Mouse (Mus musculus) gastrocnemius, adult 2 months (tissue): ENCODE measurements around the gene Mre11a. TPM values are rescaled to one million over a fixed set of nuclear protein-coding genes. Genes with fewer than 3 reads are reported as not detected.

Experiments used
- DNase-seq: peaks from one replicate; pipeline ENCODE4 v3.0.0; 2022
- H3K27ac ChIP-seq: fragments of 200-600 bp; 2 replicates; pipeline ENCODE4 v1.8.1; 2022; ENCODE audit warnings: mild to moderate bottlenecking
- H3K4me3 ChIP-seq: fragments of 200-600 bp; 2 replicates; pipeline ENCODE4 v1.8.1; 2022; ENCODE audit warnings: mild to moderate bottlenecking, moderate library complexity
- CTCF ChIP-seq: fragments of 200-600 bp; IDR thresholded peaks from 2 replicates; pipeline ENCODE4 v1.8.1; 2022; ENCODE audit warnings: antibody characterized with exemption, mild to moderate bottlenecking, moderate library complexity
- intact Hi-C: fragments of 180-260 bp; cut with DNase I; formaldehyde crosslinking; loops from one replicate; pipeline ENCODE4 v1.15.1; 2025
- long read RNA-seq, 2 experiments: library from polyadenylated mRNA; stranded (forward); transcript quantifications; one replicate each; pipeline ENCODE4 v2.0.0; 2021
- total RNA-seq, 2 experiments: library from RNA; stranded (reverse); gene quantifications; 2 replicates each; pipeline ENCODE4 v1.2.3; 2021

Mre11a gene
- 10 to 100 TPM in 1 of 2 experiments, 1 to 10 TPM in 1; 8.9 to 12.7 TPM for total RNA-seq
- long read RNA-seq, experiment 1, partial matches to known transcripts: 0 of 6 reads
- long read RNA-seq, experiment 1, other reads (novel, unspliced or antisense): 2 of 6 reads
- long read RNA-seq, experiment 2, partial matches to known transcripts: 0 of 3 reads
- long read RNA-seq, experiment 2, other reads (novel, unspliced or antisense): 1 of 3 reads

DNA sequence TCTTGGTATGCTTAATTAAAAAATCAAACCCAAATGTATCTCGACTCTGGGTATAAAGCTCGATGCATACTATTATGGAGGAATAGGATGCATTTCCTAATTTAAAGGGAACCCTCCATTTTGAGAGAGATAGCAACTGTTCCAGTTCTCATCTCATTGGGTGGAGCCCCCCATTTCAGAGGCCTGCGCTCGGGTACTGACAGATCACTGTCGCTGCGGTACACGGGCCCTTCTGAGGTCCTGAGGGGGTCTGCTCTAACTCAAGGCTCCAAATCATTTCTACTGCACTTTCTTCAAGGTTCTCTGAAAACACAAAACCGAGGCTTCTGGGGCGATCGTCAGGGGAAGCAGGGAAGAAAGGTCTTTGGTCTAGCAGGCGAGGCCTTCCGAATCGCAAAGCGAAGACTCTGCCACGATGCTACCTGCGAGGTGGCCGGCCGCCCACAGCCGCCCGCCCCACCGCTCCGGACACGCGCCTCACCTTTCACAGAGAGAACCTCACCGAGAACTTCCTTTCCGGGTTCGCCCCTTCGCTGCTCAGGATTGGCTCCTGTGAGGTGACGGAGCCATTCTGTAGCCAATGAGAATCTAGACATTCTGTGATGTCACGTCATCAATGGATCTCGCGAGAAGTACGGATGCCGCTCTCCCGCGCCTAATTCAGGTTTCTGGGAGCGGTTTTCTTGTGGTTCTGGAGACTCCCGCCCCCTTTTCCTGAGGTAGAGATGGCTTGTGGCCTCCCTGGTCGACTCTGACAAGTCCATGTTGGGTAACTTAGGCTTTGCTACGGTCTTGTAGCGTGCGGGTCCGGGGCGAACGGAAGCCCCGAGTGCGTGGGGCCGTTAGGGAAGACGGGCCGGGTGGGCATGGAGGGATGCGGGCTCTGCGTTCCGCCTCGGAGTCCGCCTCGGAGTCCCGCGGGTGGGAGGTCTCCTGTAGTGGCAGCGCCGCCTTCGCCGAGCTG lies at the start of gene Mre11a, which contains the start of gene Ankrd49:
Mre11a (plus strand) TSS at position 616 of the 964 bp plus-strand sequence.
Ankrd49 (minus strand) TSS at position 818 of the 964 bp plus-strand sequence.
- peak; percentile 92 for DNase-seq
- H3K4me3 ChIP-seq: peak within 1 kb of the TSS; percentile 76
- no peak for TF ChIP-seq CTCF
- intact Hi-C loops: loop anchor here (5.0 to 10.0 kb wide), 2 partner anchors 282 to 960 kb away; partner anchors contain the start of genes Cep57, Cwc15, Fam76b and Kdm4d
- H3K27ac ChIP-seq: peak within 1 kb of the TSS; percentile 97

- intact Hi-C loops: no loop called here
- no peak for TF ChIP-seq CTCF
- DNase-seq: no peak
- H3K27ac ChIP-seq: no peak overlapping the region
- H3K4me3 ChIP-seq: no peak overlapping the region
Observed at GRCm38 (mm10) chr9:14739498-14740150, 44.8 kb upstream of the Mre11a start.

GRCm38 (mm10) chr9:14740151-14740924 lies 44.1 kb upstream of the Mre11a start, which contains the start of gene Piwil4:
Gene Piwil4, minus strand, starts transcription at chr9:14740733.
- TF ChIP-seq CTCF: no peak
- H3K27ac ChIP-seq: no peak within 1 kb of the TSS
- H3K4me3 ChIP-seq: no peak within 1 kb of the TSS
- intact Hi-C loops: no loop called here
- no peak for DNase-seq

- H3K4me3 ChIP-seq: peak overlapping the region; percentile 76
- intact Hi-C loops: no loop called here
- H3K27ac ChIP-seq: no peak overlapping the region
Observed at GRCm38 (mm10) chr9:14750901-14751502, 33.5 kb upstream of the Mre11a start.

GRCm38 (mm10) chr9:14751503-14752000 lies 32.9 kb upstream of the Mre11a start:
- no peak for DNase-seq
- H3K27ac ChIP-seq: peak overlapping the region; percentile 66
- H3K4me3 ChIP-seq: peak overlapping the region; percentile 76
- TF ChIP-seq CTCF: no peak
- intact Hi-C loops: no loop called here

More at GRCm38 (mm10) chr9:14750901-14751502, 33.5 kb upstream of the Mre11a start:
- DNase-seq: no peak
- TF ChIP-seq CTCF: no peak

DNA sequence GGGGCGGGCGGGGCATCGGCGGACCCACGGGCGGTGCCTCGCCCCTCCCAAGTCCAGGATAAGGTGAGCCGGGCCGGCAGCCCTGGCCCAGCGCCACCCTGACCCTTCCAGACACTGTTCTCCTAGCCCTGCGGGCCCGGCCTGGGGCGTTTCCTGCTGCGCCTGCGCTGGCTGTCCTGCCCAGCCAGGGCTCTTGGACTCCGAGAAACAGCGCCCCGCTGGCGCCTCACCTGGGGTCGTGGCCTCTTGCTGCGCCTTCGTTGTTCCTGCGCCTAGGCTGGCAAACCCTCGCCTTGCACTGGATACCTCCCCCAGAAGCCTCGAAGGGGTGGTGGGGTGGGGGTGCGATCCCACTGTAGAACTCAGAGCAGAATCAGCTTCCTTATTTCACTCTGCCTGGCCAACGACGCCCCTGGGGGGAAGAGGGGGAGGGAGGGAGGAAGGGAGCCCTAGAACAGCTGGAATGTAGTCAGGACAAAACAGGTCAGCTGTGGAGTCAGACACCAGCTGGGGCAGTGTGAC lies 32.4 kb upstream of the Mre11a start, which contains the start of gene Fut4:
Fut4 (minus strand) TSS at position 393 of the 522 bp plus-strand sequence.
- DNase-seq: peak; percentile 70
- Histone ChIP-seq H3K27ac (peak within 1 kb of the TSS; percentile 66), H3K4me3 (peak within 1 kb of the TSS; percentile 76)
- intact Hi-C loops: no loop called here
- TF ChIP-seq CTCF: no peak

GRCm38 (mm10) chr9:14753947-14754346 lies 30.5 kb upstream of the Mre11a start:
- no peak for TF ChIP-seq CTCF
- DNase-seq: no peak
- intact Hi-C loops: no loop called here

DNA sequence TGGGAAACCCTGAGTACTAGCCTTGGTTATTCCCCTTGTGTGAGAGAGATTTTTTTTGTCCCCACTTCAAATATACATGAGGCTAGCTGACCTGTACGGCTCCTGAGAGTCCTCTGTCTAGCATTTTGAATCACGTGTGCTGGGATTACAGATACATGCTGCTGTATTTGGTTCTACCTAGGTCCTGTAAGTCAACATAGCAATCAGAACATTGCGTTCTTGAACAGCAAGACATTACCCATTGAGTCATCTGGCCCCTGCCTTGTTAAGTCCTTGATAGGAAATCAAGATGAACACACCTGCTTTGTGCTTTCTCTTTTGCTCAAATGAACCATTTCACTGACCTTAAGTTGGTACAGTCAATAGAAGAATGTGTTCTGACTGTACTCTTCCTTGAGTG lies 30.0 kb upstream of the Mre11a start:
- Histone ChIP-seq H3K27ac (no peak overlapping the region), H3K4me3 (no peak overlapping the region)
- no peak for DNase-seq
- intact Hi-C loops: no loop called here
- no peak for TF ChIP-seq CTCF

More at GRCm38 (mm10) chr9:14753947-14754346, 30.5 kb upstream of the Mre11a start:
- H3K4me3 ChIP-seq: no peak overlapping the region
- H3K27ac ChIP-seq: no peak overlapping the region

DNA sequence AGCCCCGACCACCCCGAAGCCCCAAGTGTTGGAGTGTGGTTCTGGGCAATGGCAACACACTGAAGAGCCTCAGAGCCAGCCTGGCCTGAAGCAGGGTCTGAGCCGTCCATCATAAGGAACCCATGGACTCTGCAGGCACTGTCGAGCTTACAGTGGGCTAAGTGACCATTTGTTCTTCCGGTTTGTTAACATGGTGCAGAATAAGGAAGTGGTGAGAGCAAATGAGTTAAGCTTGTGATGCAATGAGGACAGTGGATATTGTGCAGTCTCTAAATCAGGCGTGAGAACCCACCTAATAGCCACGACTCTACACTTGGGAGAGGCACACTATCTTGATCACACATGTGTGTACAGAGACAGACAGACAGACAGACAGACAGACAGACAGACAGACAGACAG lies 25.9 kb upstream of the Mre11a start:
- no peak for DNase-seq
- Histone ChIP-seq H3K4me3 (no peak overlapping the region), H3K27ac (no peak overlapping the region)
- no peak for TF ChIP-seq CTCF
- intact Hi-C loops: no loop called here

DNA sequence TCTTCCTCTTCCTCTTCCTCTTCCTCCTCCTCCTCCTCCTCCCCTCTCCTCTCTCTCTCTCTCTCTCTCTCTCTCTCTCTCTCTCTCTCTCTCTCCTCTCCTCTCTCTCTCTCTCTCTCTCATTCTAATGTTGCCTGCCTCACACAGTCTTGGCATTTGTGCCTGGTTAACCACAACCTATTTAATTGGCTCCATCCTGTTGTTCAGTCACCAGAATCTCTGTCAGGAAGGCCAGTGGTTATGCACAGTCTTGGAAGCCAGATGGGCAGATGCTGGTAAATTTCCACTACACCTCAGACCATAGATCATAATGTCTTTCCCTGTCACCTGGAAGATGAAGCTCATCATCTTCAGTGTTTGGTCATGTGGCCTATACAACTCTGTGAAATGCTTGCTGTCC lies 25.2 kb upstream of the Mre11a start:
- no peak for TF ChIP-seq CTCF
- H3K4me3 ChIP-seq: no peak overlapping the region
- intact Hi-C loops: no loop called here
- H3K27ac ChIP-seq: no peak overlapping the region
- DNase-seq: no peak

- intact Hi-C loops: loop anchor here (2.0 kb wide), 2 partner anchors 252 to 324 kb away; no protein-coding TSS in a partner anchor
- DNase-seq: no peak
- Histone ChIP-seq H3K4me3 (no peak overlapping the region), H3K27ac (no peak overlapping the region)
- TF ChIP-seq CTCF: peak; percentile 78
Observed at GRCm38 (mm10) chr9:14764765-14765164, 19.7 kb upstream of the Mre11a start.
